Mouse (Mus musculus) brain, adult 2 months (tissue): ENCODE results near the gene Cox16.

Experiments
- DNase-seq: peaks from one replicate; pipeline ENCODE4 v3.0.0; 2011; ENCODE audit warnings: low read depth, low spot score

Gene Cox16

DNA sequence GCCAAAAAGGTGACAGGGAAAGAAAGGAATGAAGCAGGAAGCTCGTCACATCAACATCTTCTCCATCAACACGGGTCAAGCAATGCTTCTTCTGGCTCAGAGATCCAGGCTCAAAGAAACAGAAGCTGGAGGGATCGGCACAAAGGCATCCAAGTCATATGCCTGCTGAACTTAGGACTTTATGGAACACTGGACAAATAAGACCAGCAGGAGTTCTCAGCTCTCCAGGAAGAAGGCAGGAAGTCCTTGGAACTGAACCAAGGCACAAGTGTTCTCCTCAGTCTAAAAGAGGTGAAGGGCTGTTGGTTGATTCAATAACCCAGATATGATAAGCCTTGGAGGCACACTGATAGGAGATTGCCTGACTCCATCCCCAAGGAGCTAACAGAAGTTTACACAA is 159.9 kb downstream of the Cox16 start:
- DNase-seq, result peak; percentile 50

DNA sequence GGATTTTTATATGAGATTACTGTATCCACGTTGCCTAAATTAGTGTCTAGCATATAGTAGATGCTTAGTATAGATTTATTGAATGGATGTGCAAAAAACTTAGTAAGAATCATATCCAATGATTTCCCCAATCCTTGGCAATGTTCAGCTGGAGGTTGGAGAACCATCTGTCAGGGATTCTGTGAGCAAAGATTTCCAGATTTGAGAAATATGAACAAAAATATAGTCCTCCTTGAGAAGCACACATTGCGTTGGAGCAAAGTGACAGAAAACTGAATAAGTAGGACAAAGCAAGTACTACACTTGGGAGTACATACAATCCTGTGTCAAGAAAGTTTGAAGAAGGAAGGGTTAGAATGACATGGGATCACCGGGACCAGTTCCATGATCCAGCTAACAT is 160.8 kb downstream of the Cox16 start:
- DNase-seq, result peak; percentile 88

GRCm38 (mm10) chr12:81321021-81321420 is 163.9 kb downstream of the Cox16 start:
- DNase-seq, result no peak

GRCm38 (mm10) chr12:81317811-81318210 is 167.1 kb downstream of the Cox16 start:
- no peak for DNase-seq

GRCm38 (mm10) chr12:81315953-81316352 is 169.0 kb downstream of the Cox16 start:
- peak; percentile 98 for DNase-seq
